Mouse (Mus musculus) liver, embryonic 15.5 days (tissue): ENCODE results near the gene Sult2a6. TPM values are rescaled to one million over a fixed set of nuclear protein-coding genes. Genes with fewer than 3 reads are reported as not detected.

Source experiments
- ATAC-seq: fragments of 200-750 bp; cut with Nextera tagmentation; 2 replicates; pipeline ENCODE4 v1.8.0; 2017; ENCODE audit warnings: moderate number of reproducible peaks, mild to moderate bottlenecking, moderate library complexity; ENCODE audit not compliant: insufficient read depth
- H3K27ac ChIP-seq: fragments of 300-500 bp; sonication (generic); replicated peaks from 2 replicates; pipeline ENCODE4 v1.5.1; 2015; ENCODE audit warnings: mild to moderate bottlenecking, inconsistent platforms
- H3K27me3 ChIP-seq: fragments of 300-500 bp; sonication (generic); 2 replicates; pipeline ENCODE4 v1.6.1; 2015; ENCODE audit warnings: mild to moderate bottlenecking, inconsistent platforms
- H3K36me3 ChIP-seq: fragments of 300-500 bp; sonication (generic); replicated peaks from 2 replicates; pipeline ENCODE4 v1.6.1; 2015; ENCODE audit warnings: moderate library complexity, mild to moderate bottlenecking, inconsistent platforms
- H3K4me1 ChIP-seq: fragments of 300-500 bp; sonication (generic); replicated peaks from 2 replicates; pipeline ENCODE4 v1.6.1; 2015; ENCODE audit warnings: inconsistent platforms
- H3K4me2 ChIP-seq: fragments of 300-500 bp; sonication (generic); 2 replicates; pipeline ENCODE4 v1.6.1; 2015; ENCODE audit warnings: moderate library complexity, mild to moderate bottlenecking, inconsistent platforms
- H3K4me3 ChIP-seq: fragments of 300-500 bp; sonication (generic); replicated peaks from 2 replicates; pipeline ENCODE4 v1.5.1; 2015; ENCODE audit warnings: mild to moderate bottlenecking, inconsistent platforms
- H3K9ac ChIP-seq: fragments of 300-500 bp; sonication (generic); 2 replicates; pipeline ENCODE4 v1.6.1; 2015; ENCODE audit warnings: moderate library complexity, mild to moderate bottlenecking, inconsistent platforms
- H3K9me3 ChIP-seq: fragments of 300-500 bp; sonication (generic); replicated peaks from 2 replicates; pipeline ENCODE4 v1.6.1; 2016; ENCODE audit warnings: inconsistent platforms
- WGBS: fragments of 180-500 bp; shearing (Covaris S2); methylation state at CpG from one replicate; pipeline ENCODE4 v1.1.7; 2015; ENCODE audit warnings: mixed read lengths; ENCODE audit not compliant: insufficient replicate concordance; 5-methylcytosine and 5-hydroxymethylcytosine counted together
- polyA plus RNA-seq: library from polyadenylated mRNA; unstranded; fragments of >200 nt; fragmentation: Nextera tagmentation; extraction: Ambion mirVana; gene quantifications from 2 replicates; pipeline ENCODE4 v1.2.1, GENCODE M21; 2015

Gene Sult2a6
- polyA plus RNA-seq = 0.20 and 0.36 TPM in 2 replicates

DNA sequence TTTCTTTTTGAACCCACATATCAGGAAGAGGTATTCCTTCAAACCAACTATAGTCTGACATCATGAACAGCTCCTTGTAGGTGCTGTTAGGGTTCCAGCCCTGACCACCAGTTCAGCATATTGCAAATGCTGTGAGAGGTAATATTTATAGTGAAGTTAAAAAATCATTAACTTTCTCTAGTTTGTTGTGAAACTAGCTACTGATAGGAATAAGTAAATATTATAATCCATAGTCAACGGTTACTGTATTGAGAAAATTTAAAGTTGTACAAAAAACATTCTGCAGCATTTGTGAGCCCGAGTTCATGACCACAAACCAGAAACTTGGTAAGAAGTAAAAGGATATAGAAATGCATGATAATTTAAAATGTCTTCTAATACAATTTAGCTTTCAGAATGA is at the start of gene Sult2a6:
TSS of gene Sult2a6 (minus strand) at position 101 of the 400 bp plus-strand sequence.
- Histone ChIP-seq H3K9ac (no peak within 1 kb of the TSS), H3K4me1 (no peaks in the 10 kb centered on the region), H3K4me3 (no peak within 1 kb of the TSS), H3K27ac (no peak within 1 kb of the TSS), H3K27me3 (no peaks in the 10 kb centered on the region), H3K9me3 (no peaks in the 10 kb centered on the region), H3K36me3 (no peaks in the 10 kb centered on the region), H3K4me2 (no peak within 1 kb of the TSS)
- 50% methylated on average over 2 of the region's 2 CpGs for WGBS
- ATAC-seq = no peak

GRCm38 (mm10) chr7:14215231-14215630 is 39.4 kb downstream of the Sult2a6 start:
- ATAC-seq = no peak
- H3K9ac ChIP-seq = no peak overlapping the region
- H3K4me2 ChIP-seq = no peak overlapping the region
- H3K4me1 ChIP-seq = no peaks in the 10 kb centered on the region
- H3K27ac ChIP-seq = no peak overlapping the region
- H3K4me3 ChIP-seq = no peak overlapping the region
- no peaks in the 10 kb centered on the region for H3K27me3 ChIP-seq
- no peaks in the 10 kb centered on the region for H3K36me3 ChIP-seq
- H3K9me3 ChIP-seq = no peaks in the 10 kb centered on the region

DNA sequence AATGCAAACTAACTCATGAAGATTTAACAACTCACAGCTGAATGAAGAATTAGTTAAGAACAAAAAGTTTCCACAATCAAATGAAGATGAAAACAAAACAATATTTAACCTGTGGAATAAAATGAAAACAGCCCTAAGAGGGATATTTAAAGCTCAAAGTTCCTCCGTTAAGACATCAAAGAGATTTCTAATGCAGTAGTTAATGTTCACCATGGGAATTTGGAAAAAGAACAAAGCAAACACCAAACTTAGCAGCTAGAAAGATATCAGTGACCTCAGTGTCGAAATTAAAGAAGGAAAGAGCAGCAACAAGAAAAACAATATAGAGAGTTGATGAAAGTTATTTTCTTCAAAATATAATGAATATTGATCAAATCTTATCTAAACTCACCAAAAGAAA is 51.3 kb downstream of the Sult2a6 start:
- ATAC-seq = no peak
- Histone ChIP-seq H3K27ac (no peak overlapping the region), H3K4me1 (no peaks in the 10 kb centered on the region), H3K36me3 (no peaks in the 10 kb centered on the region), H3K4me2 (no peak overlapping the region), H3K9ac (no peak overlapping the region), H3K4me3 (no peak overlapping the region), H3K27me3 (no peaks in the 10 kb centered on the region), H3K9me3 (no peaks in the 10 kb centered on the region)
- WGBS = 38% methylated on average over 2 of the region's 2 CpGs

GRCm38 (mm10) chr7:14202487-14202886 is 52.2 kb downstream of the Sult2a6 start:
- no peak overlapping the region for H3K27ac ChIP-seq
- H3K4me1 ChIP-seq = no peaks in the 10 kb centered on the region
- no peak for ATAC-seq
- no peak overlapping the region for H3K4me2 ChIP-seq
- H3K9ac ChIP-seq = no peak overlapping the region
- no peaks in the 10 kb centered on the region for H3K36me3 ChIP-seq
- no peaks in the 10 kb centered on the region for H3K9me3 ChIP-seq
- H3K4me3 ChIP-seq = no peak overlapping the region
- H3K27me3 ChIP-seq = no peaks in the 10 kb centered on the region

Other genes starting within 250 kb of the Sult2a6 start
- 0.18 and 0.28 TPM in 2 replicates for gene Sult2a3, start 131.8 kb downstream of the Sult2a6 start, polyA plus RNA-seq
- gene Obox8, start 78.7 kb upstream of the Sult2a6 start, polyA plus RNA-seq = 0.09 TPM in 1 of 2 replicates, not detected in the other
- 2.8 and 3.2 TPM in 2 replicates for gene Sult2a8, start 191.9 kb upstream of the Sult2a6 start, polyA plus RNA-seq
- gene Sult2a7, start 239.4 kb upstream of the Sult2a6 start, polyA plus RNA-seq = not detected in 2 replicates